Mouse (Mus musculus): Measurements from ENCODE around the gene Itprip. TPM values are rescaled to one million over a fixed set of nuclear protein-coding genes. Genes with fewer than 3 reads are reported as not detected.
A peak's percentile ranks its signal among the peaks of the same experiment; 100 is the strongest.

Gene Itprip
- polyA plus RNA-seq, 1 experiment: 16.9 TPM

- Histone ChIP-seq H3K27me3 (ENCODE audit: control insufficient read depth, insufficient read depth, low read length) (no peaks in the 10 kb centered on the region), H3K36me3 (ENCODE audit: control insufficient read depth, insufficient read depth, low read length) (no peaks in the 10 kb centered on the region), H3K4me3 (ENCODE audit: extremely low read depth, insufficient read depth, insufficient read length) (peak overlapping the region; percentile 12; the same call in 1 of the 2 replicates), H3K4me1 (ENCODE audit: control insufficient read depth, insufficient read depth, insufficient read length) (peaks cover 22% of the 10 kb centered on the region; the same call in 1 of the 2 replicates), H3K27ac (ENCODE audit: insufficient read depth, low read length) (no peak overlapping the region)
- WGBS: 71% methylated on average over 4 of the region's 4 CpGs
- DNase-seq (ENCODE audit: low read depth in 1 of 2, low spot score in 2 of 2): peak in 1 of 2 experiments; percentile 3
- TF ChIP-seq POLR2A (IDR thresholded peaks at IDR 0.05; ENCODE audit: low read depth, low read length) (no peak), CTCF (IDR thresholded peaks at IDR 0.05; ENCODE audit: extremely low read depth, insufficient read depth, insufficient read length, insufficient replicate concordance) (no peak)
Measured at GRCm38 (mm10) chr19:47917396-47917795, 1.7 kb downstream of the Itprip start.

DNA sequence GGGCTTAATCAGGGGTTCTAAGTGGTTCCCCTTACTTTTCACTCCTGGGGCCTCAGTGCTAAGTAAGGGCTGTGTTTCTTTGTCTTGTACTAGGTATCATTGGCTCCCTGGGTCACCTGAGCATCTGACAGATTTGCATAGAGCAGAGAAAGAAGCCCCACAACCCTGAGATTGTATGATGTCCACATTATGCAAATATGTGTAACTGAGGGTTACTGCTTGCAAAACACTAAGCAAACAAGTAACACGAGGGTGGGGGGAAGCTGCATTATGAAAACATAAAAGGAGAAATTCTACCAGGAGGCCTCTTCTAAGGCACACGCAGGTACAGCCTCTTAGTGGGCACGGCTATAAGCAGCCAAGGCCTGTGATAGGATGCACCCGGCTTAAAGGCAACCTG lies 3.8 kb downstream of the Itprip start:
- peak overlapping the region; percentile 43 for H3K27ac ChIP-seq (ENCODE audit: insufficient read depth, low read length)
- DNase-seq (ENCODE audit: low read depth in 1 of 2, low spot score in 2 of 2): peak in 1 of 2 experiments; percentile 72
- no peak overlapping the region for H3K4me3 ChIP-seq (ENCODE audit: extremely low read depth, insufficient read depth, insufficient read length)
- H3K27me3 ChIP-seq (ENCODE audit: control insufficient read depth, insufficient read depth, low read length): no peaks in the 10 kb centered on the region
- WGBS: 69% methylated on average over 4 of the region's 4 CpGs
- H3K4me1 ChIP-seq (ENCODE audit: control insufficient read depth, insufficient read depth, insufficient read length): peaks cover 31% of the 10 kb centered on the region; the same call in 1 of the 2 replicates
- H3K36me3 ChIP-seq (ENCODE audit: control insufficient read depth, insufficient read depth, low read length): no peaks in the 10 kb centered on the region
- TF ChIP-seq POLR2A (IDR thresholded peaks at IDR 0.05; ENCODE audit: low read depth, low read length) (no peak), CTCF (IDR thresholded peaks at IDR 0.05; ENCODE audit: extremely low read depth, insufficient read depth, insufficient read length, insufficient replicate concordance) (no peak)

- H3K36me3 ChIP-seq (ENCODE audit: control insufficient read depth, insufficient read depth, low read length): no peaks in the 10 kb centered on the region
- no peaks in the 10 kb centered on the region for H3K27me3 ChIP-seq (ENCODE audit: control insufficient read depth, insufficient read depth, low read length)
- no peak overlapping the region for H3K4me3 ChIP-seq (ENCODE audit: extremely low read depth, insufficient read depth, insufficient read length)
- H3K27ac ChIP-seq (ENCODE audit: insufficient read depth, low read length): no peak overlapping the region
- peaks cover 38% of the 10 kb centered on the region; the same call in 1 of the 2 replicates for H3K4me1 ChIP-seq (ENCODE audit: control insufficient read depth, insufficient read depth, insufficient read length)
- no peak for TF ChIP-seq POLR2A (IDR thresholded peaks at IDR 0.05; ENCODE audit: low read depth, low read length)
- no peak for TF ChIP-seq CTCF (IDR thresholded peaks at IDR 0.05; ENCODE audit: extremely low read depth, insufficient read depth, insufficient read length, insufficient replicate concordance)
- no peak for DNase-seq (ENCODE audit: low read depth in 1 of 2, low spot score in 2 of 2)
- 90% methylated on average over 4 of the region's 4 CpGs for WGBS
Measured at GRCm38 (mm10) chr19:47914191-47914590, 4.9 kb downstream of the Itprip start.

- TF ChIP-seq CTCF (IDR thresholded peaks at IDR 0.05; ENCODE audit: extremely low read depth, insufficient read depth, insufficient read length, insufficient replicate concordance) (no peak), POLR2A (IDR thresholded peaks at IDR 0.05; ENCODE audit: low read depth, low read length) (no peak)
- Histone ChIP-seq H3K4me3 (ENCODE audit: extremely low read depth, insufficient read depth, insufficient read length) (no peak overlapping the region), H3K36me3 (ENCODE audit: control insufficient read depth, insufficient read depth, low read length) (no peaks in the 10 kb centered on the region), H3K27me3 (ENCODE audit: control insufficient read depth, insufficient read depth, low read length) (no peaks in the 10 kb centered on the region), H3K27ac (ENCODE audit: insufficient read depth, low read length) (no peak overlapping the region), H3K4me1 (ENCODE audit: control insufficient read depth, insufficient read depth, insufficient read length) (peaks cover 40% of the 10 kb centered on the region; the same call in 1 of the 2 replicates)
- no peak for DNase-seq (ENCODE audit: low read depth in 1 of 2, low spot score in 2 of 2)
- WGBS: 92% methylated on average over 7 of the region's 7 CpGs
Measured at GRCm38 (mm10) chr19:47913344-47913743, 5.8 kb downstream of the Itprip start.

GRCm38 (mm10) chr19:47910751-47911150 lies 8.3 kb downstream of the Itprip start:
- Histone ChIP-seq H3K27ac (ENCODE audit: insufficient read depth, low read length) (peak overlapping the region; percentile 28; the same call in 1 of the 2 replicates), H3K4me3 (ENCODE audit: extremely low read depth, insufficient read depth, insufficient read length) (no peak overlapping the region), H3K4me1 (ENCODE audit: control insufficient read depth, insufficient read depth, insufficient read length) (peaks cover 30% of the 10 kb centered on the region), H3K36me3 (ENCODE audit: control insufficient read depth, insufficient read depth, low read length) (no peaks in the 10 kb centered on the region), H3K27me3 (ENCODE audit: control insufficient read depth, insufficient read depth, low read length) (no peaks in the 10 kb centered on the region)
- TF ChIP-seq POLR2A (IDR thresholded peaks at IDR 0.05; ENCODE audit: low read depth, low read length) (no peak), CTCF (IDR thresholded peaks at IDR 0.05; ENCODE audit: extremely low read depth, insufficient read depth, insufficient read length, insufficient replicate concordance) (no peak)
- DNase-seq (ENCODE audit: low read depth in 1 of 2, low spot score in 2 of 2): no peak
- 67% methylated on average over 4 of the region's 4 CpGs for WGBS

DNA sequence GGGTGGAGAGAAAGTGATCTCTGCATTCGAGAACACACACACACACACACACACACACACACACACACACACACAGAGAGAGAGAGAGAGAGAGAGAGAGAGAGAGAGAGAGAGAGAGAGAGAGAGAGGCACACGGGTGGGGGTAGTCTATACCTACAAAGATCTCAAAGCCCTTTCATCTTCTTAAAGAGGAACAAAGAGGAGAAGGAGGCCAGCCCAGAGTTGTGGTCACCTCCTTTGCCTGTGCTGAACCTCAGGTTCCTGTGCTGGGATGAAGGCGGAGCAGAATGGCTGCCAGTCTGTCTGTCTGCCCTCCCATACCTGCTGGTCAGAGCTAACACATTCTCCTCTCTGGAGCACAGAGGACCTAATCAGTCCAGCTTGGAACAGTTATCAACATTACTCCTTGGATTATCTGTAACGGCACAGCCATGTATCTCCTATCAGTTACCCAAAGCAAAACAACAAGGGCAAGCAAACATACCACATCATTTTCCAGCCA lies 8.9 kb downstream of the Itprip start:
- Histone ChIP-seq H3K27me3 (ENCODE audit: control insufficient read depth, insufficient read depth, low read length) (no peaks in the 10 kb centered on the region), H3K4me1 (ENCODE audit: control insufficient read depth, insufficient read depth, insufficient read length) (peaks cover 35% of the 10 kb centered on the region), H3K36me3 (ENCODE audit: control insufficient read depth, insufficient read depth, low read length) (no peaks in the 10 kb centered on the region), H3K27ac (ENCODE audit: insufficient read depth, low read length) (peak overlapping the region; percentile 71), H3K4me3 (ENCODE audit: extremely low read depth, insufficient read depth, insufficient read length) (no peak overlapping the region; the same call in 1 of the 2 replicates)
- 14% methylated on average over 4 of the region's 4 CpGs for WGBS
- DNase-seq (ENCODE audit: low read depth in 1 of 2, low spot score in 2 of 2): peak in 1 of 2 experiments; percentile 38
- TF ChIP-seq POLR2A (IDR thresholded peaks at IDR 0.05; ENCODE audit: low read depth, low read length) (no peak), CTCF (IDR thresholded peaks at IDR 0.05; ENCODE audit: extremely low read depth, insufficient read depth, insufficient read length, insufficient replicate concordance) (no peak)

DNA sequence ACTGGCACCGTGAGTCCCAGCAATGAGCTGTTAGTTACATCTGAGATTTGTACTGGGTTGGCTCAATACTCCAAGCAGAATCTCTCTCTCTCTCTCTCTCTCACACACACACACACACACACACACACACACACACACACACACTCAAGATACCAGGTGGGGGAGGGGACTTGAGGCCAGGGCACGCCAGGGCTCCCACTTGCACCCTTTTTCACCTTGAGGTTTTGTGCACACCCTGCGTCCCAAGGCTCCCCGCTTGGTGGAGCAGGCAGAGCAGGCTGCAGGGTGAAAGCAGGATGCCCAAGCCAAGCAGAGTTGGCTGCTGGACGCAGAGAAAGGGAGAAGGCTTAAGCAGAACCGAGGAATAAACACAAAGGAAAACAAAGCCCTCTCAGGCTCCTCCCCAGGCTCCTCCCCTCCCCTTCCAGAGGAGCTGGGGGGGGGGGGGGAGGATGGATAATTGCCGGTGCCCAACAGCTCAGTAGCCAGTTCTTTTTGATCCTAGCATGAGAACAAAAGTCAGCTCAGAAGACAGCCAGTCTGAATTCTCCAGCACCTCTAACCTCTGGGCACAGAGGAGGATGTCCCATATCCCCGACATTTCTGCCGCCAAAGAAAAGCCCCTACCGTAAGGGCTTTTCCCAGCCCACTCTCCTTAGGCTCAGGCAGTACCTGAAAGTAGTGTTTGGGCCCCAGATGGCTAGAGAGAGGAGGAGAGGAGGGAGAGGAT lies 9.5 kb downstream of the Itprip start:
- Histone ChIP-seq H3K4me3 (ENCODE audit: extremely low read depth, insufficient read depth, insufficient read length) (no peak overlapping the region; the same call in 1 of the 2 replicates), H3K4me1 (ENCODE audit: control insufficient read depth, insufficient read depth, insufficient read length) (peaks cover 36% of the 10 kb centered on the region), H3K27me3 (ENCODE audit: control insufficient read depth, insufficient read depth, low read length) (no peaks in the 10 kb centered on the region), H3K27ac (ENCODE audit: insufficient read depth, low read length) (peak overlapping the region; percentile 71), H3K36me3 (ENCODE audit: control insufficient read depth, insufficient read depth, low read length) (no peaks in the 10 kb centered on the region)
- DNase-seq (ENCODE audit: low read depth in 1 of 2, low spot score in 2 of 2): peak in 1 of 2 experiments; percentile 36
- TF ChIP-seq POLR2A (IDR thresholded peaks at IDR 0.05; ENCODE audit: low read depth, low read length) (no peak), CTCF (IDR thresholded peaks at IDR 0.05; ENCODE audit: extremely low read depth, insufficient read depth, insufficient read length, insufficient replicate concordance) (no peak)
- 23% methylated on average over 10 of the region's 10 CpGs for WGBS
